Mouse (Mus musculus): ENCODE measurements around the gene Myh6.
"Not testable (repeated sequence)": the region's sequence is repeated elsewhere in the genome, so short reads cannot be mapped to it uniquely, and the experiment has no call there.

Gene Myh6

GRCm38 (mm10) chr14:54966320-54966977, at the start of gene Myh6:
Myh6 (minus strand) TSS chr14:54966927.
- no peak for DNase-seq (ENCODE audit: low spot score)

- no peak for DNase-seq (ENCODE audit: low spot score)
Observed at GRCm38 (mm10) chr14:55015767-55016111, 49.0 kb upstream of the Myh6 start.

GRCm38 (mm10) chr14:55014991-55015766, 48.5 kb upstream of the Myh6 start, which contains the start of gene Ngdn:
Ngdn (plus strand) TSS chr14:55015454.
- peak; percentile 99 for DNase-seq (ENCODE audit: low spot score)

- DNase-seq (ENCODE audit: low spot score) = no peak
Observed at GRCm38 (mm10) chr14:55014591-55014990, 47.9 kb upstream of the Myh6 start.

DNA sequence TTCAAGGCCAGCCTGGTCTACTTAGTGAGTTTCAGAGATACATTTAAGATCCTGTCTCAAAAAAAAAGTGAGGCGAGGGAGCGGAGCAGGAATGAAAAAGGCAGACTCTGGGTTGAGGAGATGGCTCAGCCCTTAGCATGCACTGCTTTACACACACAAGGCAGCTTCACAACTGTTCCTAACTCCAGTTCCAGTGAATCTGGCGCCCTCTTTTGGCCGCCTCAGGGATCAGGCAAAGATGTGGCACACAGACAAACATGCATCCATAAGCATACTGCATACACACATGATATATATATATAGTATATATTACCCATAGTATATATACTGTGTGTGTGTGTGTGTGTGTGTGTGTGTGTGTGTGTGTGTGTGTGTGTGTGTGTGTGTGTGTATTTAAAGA, 44.4 kb upstream of the Myh6 start:
- peak; percentile 54 for DNase-seq (ENCODE audit: low spot score)

DNA sequence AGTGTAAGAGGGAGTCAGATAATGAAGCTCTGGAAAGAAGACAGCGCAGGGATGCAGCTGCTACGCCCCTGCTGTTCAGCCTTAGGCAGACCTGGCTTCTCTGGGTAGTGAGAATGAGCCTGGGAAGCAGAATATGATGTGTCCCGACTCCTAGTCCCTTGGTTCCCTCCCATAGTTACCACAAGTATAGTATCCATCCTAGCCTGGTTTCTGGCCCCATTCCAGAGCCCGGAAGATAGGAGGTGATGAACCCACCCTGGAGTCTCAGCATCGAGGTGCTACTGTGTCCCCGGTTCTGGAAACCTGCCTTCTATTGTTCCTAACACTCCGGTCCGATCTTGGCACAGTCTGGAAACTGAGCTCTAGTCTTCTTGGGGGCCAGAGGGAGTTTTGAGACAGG, 41.7 kb upstream of the Myh6 start:
- no peak for DNase-seq (ENCODE audit: low spot score)

GRCm38 (mm10) chr14:55007120-55007908, 40.6 kb upstream of the Myh6 start:
- DNase-seq (ENCODE audit: low spot score) = no peak

GRCm38 (mm10) chr14:55006541-55006940, 39.8 kb upstream of the Myh6 start:
- no peak for DNase-seq (ENCODE audit: low spot score)

GRCm38 (mm10) chr14:55005967-55006366, 39.2 kb upstream of the Myh6 start:
- no peak for DNase-seq (ENCODE audit: low spot score)

- DNase-seq (ENCODE audit: low spot score) = no peak
Observed at GRCm38 (mm10) chr14:55005506-55005905, 38.8 kb upstream of the Myh6 start.

- no peak for DNase-seq (ENCODE audit: low spot score)
Observed at GRCm38 (mm10) chr14:55003878-55004855, 37.4 kb upstream of the Myh6 start.

DNA sequence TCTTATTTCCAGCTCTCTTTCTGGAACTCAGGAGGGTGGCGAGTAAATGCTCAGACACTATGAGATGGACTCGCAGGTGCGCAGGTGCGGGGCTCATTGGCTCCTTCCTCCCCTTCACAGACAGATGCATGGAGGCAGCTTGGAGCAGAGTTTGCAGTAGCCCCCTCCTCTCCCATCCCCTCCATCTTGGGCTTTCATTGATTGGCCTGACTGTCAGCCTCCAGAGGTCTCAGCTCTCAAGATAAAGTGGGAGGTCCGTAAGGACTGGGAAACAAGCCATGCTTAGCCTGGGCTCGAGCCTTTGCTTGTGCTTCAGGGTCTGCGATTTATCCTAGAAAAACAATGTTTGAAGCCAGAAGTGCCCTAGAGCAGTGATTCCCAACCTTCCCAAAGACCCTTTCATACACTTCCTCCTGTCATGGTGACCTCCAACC, 36.0 kb upstream of the Myh6 start:
- no peak for DNase-seq (ENCODE audit: low spot score)

- no peak for DNase-seq (ENCODE audit: low spot score)
Observed at GRCm38 (mm10) chr14:55001938-55002686, 35.4 kb upstream of the Myh6 start.

DNA sequence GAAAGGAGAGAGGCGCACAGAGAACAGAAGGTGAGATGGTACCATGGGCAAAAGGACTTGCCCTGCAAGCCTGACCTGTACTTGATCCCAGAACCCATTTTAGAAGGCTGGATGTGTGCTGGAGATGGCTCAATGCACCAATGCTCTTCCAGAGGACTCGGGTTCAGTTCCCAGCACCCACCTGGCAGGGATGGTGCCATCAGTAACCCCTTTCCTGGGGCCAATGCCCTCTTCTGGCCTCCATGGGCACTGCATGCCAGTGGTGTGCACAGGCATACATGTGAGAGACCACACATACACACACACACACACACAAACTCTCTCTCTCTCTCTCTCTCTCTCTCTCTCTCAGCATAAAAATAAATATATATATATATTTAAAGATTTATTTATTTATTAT, 34.7 kb upstream of the Myh6 start:
- DNase-seq (ENCODE audit: low spot score) = no peak

GRCm38 (mm10) chr14:55000814-55001213, 34.1 kb upstream of the Myh6 start:
- DNase-seq (ENCODE audit: low spot score) = no peak

DNA sequence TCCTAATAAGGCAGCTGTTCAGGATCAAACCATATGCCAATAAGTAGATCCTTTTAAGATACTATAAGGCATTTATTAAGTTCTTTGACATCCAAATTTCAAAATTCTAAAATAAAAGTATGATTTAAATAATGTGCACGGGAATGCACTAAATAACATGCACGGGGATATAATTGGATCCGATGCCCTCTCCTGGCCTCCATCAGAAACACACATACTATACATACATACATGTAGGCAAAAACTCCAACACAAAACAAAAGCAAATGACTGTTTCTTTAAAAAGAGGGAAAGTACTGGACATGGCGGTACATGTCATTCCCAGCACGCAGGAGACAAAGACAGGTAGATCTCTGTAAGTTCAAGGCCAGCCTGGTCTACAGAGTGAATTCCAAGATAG, 33.1 kb upstream of the Myh6 start:
- not testable (repeated sequence) for DNase-seq (ENCODE audit: low spot score)

GRCm38 (mm10) chr14:54998680-54999079, 32.0 kb upstream of the Myh6 start:
- DNase-seq (ENCODE audit: low spot score) = no peak

DNA sequence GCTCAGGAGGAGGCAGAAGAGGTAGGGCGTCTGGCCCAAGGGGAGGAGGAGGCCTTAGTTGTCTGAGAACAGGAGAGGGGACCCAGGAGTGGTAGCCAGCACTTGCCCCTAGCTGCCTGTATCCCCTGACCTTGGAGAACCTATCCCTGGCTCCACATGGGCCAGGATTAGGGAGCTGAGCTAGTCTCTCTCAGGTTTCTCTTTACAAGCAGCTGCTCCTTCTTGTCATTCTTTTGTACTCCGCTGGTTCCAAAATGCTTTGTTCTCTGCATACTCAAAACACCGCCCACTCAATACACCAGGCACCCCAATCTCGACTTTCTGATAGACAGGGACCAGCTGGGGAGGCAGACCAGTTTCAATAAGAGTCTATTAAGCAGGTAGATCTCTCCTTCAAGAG, 30.6 kb upstream of the Myh6 start:
- no peak for DNase-seq (ENCODE audit: low spot score)

GRCm38 (mm10) chr14:54996793-54997192, 30.1 kb upstream of the Myh6 start:
- DNase-seq (ENCODE audit: low spot score) = peak; percentile 52

DNA sequence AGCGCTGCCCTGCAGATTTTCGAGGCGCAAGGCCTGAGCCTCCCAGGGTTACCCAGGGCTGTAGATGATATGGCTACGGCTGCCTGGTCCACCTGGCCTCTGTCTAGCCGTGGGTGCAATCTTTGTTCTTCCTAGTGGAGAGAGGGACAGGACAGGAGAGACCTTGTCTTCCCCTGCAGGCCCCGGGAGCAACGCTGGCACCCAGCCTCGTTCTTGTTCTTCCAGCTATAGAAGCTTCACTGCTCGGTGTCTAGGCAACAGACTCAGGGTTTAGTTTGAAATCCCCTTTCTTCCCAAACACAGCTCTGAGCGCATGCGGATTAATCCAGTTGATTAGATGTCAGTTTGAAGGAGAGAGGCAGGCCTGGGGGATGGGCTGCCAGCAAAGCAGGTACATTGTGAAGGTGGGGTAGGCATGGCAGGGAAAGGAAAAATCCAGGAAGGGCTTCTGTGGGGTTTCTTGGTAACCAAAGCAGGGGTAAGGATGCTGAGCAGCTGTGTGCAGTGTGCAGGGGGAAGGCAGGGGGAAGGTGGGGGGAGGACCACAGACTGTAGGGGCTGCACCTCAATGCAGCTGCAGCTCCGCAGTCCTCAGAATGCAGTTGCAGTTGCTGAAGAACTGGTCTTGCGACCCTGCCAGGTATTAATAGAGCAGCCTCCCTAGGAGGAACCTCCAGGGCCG, 28.9 kb upstream of the Myh6 start:
- DNase-seq (ENCODE audit: low spot score) = peak; percentile 42

Measured in embryo, embryonic 10 days (tissue).